Mouse (Mus musculus): Measurements from ENCODE around the gene Eif3d.

- TF ChIP-seq CTCF (conservative IDR thresholded peaks at IDR 0.05; ENCODE audit: low read length): peak; percentile 87
- no peak for TF ChIP-seq NANOG (IDR thresholded peaks at IDR 0.05; ENCODE audit: borderline replicate concordance, low read length)
Observed at GRCm38 (mm10) chr15:77916851-77917544, 53.6 kb downstream of the Eif3d start.
